Mouse (Mus musculus) urinary bladder, postnatal 36 days (tissue): Measurements from ENCODE around the gene Rrp36.

Source experiments
- DNase-seq, 2 experiments: peaks; one replicate each; pipeline ENCODE4 v3.0.0; 2022; ENCODE audit warnings: low spot score in 2 of 2, mixed read lengths in 1 of 2

The Rrp36 gene

GRCm38 (mm10) chr17:46618394-46618768 is 55.8 kb downstream of the Rrp36 start:
- DNase-seq, result no peak

GRCm38 (mm10) chr17:46617799-46618198 is 56.4 kb downstream of the Rrp36 start:
- no peak for DNase-seq
